Mouse (Mus musculus) heart, embryonic 10.5 days (tissue): Measurements from ENCODE around the gene Naip2. TPM values are rescaled to one million over a fixed set of nuclear protein-coding genes. Genes with fewer than 3 reads are reported as not detected.
A peak's percentile ranks its signal among the peaks of the same experiment; 100 is the strongest.
"Not testable (repeated sequence)": the region's sequence is repeated elsewhere in the genome, so short reads cannot be mapped to it uniquely, and the experiment has no call there.

ENCODE experiments used
- DNase-seq: peaks from one replicate; pipeline ENCODE4 v3.0.0-alpha.2; 2017; ENCODE audit warnings: low spot score
- H3K27ac ChIP-seq: fragments of 300-500 bp; sonication (generic); 2 replicates; pipeline ENCODE4 v1.5.1; 2016; ENCODE audit warnings: mild to moderate bottlenecking
- H3K27me3 ChIP-seq: fragments of 300-500 bp; sonication (generic); 2 replicates; pipeline ENCODE4 v1.6.1; 2016; ENCODE audit warnings: mild to moderate bottlenecking; ENCODE audit not compliant: poor library complexity, insufficient read depth, severe bottlenecking
- H3K36me3 ChIP-seq: fragments of 300-500 bp; sonication (generic); 2 replicates; pipeline ENCODE4 v1.6.1; 2016; ENCODE audit warnings: mild to moderate bottlenecking, moderate library complexity
- H3K4me1 ChIP-seq: fragments of 300-500 bp; sonication (generic); 2 replicates; pipeline ENCODE4 v1.6.1; 2016; ENCODE audit warnings: mild to moderate bottlenecking
- H3K4me3 ChIP-seq: fragments of 300-500 bp; sonication (generic); 2 replicates; pipeline ENCODE4 v1.5.1; 2016; ENCODE audit warnings: mild to moderate bottlenecking, moderate library complexity
- H3K9me3 ChIP-seq: fragments of 300-500 bp; sonication (generic); 2 replicates; pipeline ENCODE4 v1.6.1; 2016; ENCODE audit warnings: mild to moderate bottlenecking, moderate library complexity
- WGBS: fragments of 180-500 bp; shearing (Covaris S2); methylation state at CpG from one replicate; pipeline ENCODE4 v1.1.7; 2016; 5-methylcytosine and 5-hydroxymethylcytosine counted together
- polyA plus RNA-seq: library from polyadenylated mRNA; unstranded; fragments of >200 nt; fragmentation: Nextera tagmentation; extraction: Ambion mirVana; gene quantifications from 2 replicates; pipeline ENCODE4 v1.2.1, GENCODE M21; 2016

Gene Naip2
- 0.15 and 0.22 TPM in 2 replicates for polyA plus RNA-seq

DNA sequence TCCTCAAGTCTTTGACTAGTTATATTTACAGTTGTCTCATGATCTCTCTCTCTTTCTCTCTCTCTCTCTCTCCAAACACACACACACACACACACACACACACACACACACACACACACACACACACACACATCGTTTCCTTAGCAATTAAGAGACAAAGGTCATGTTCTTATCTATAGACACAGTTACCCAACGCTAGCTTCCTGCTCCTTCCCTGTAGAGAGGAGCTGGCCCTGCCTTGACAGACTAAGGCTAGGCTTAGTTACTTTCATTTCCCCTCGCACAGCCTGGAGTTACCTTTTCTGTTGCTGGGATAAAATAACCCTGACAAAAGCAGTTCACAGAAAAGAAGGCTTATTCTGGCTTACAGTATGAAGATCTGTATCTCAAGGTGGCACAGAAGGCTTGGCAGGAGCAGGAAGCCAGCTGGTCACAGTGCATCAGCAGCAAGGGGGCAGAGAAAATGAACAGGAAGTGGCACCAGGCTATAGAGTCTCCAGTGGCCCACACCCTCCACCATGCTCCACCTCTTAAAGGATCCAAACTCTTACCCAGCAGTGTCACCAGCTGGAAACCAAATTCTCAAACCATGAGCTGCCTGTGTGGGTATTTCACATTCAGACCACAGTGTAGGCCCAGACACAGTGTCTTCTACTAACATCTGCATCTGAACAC, at the start of gene Naip2:
Gene Naip2 (minus strand): TSS at position 434 of the 675 bp plus-strand sequence.
- H3K9me3 ChIP-seq, H3K4me1 ChIP-seq, H3K27me3 ChIP-seq, H3K27ac ChIP-seq, H3K4me3 ChIP-seq, DNase-seq, H3K36me3 ChIP-seq: not testable (repeated sequence)
- 46% methylated on average over 3 of the region's 3 CpGs for WGBS

- H3K27ac ChIP-seq, H3K27me3 ChIP-seq, DNase-seq, H3K4me3 ChIP-seq, H3K4me1 ChIP-seq, H3K9me3 ChIP-seq, H3K36me3 ChIP-seq: not testable (repeated sequence)
- 69% methylated on average over 5 of the region's 5 CpGs for WGBS
Observed at GRCm38 (mm10) chr13:100246896-100247519, 45.1 kb upstream of the Naip2 start.

DNA sequence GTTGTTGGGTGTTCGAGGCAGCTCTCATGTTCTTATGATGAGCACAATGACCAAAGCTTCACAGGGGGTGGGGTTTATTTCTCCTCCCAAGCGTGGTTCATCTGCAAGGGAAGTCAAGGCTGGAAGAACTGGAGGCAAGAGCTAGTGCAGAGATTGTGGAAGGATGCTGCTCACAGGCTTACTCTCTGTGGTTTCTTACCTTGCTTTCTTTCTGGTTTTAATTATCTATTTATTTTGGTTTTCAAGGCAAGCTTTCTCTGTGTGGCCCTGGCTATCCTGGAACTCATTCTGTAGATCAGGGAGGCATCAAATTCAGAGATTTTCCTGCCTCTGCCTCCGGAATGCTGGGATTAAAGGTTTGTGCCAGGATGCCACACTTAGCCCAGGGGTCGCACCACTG, 44.3 kb upstream of the Naip2 start, which contains the start of gene Naip5:
Gene Naip5 (minus strand): TSS at position 101 of the 400 bp plus-strand sequence.
- WGBS: 69% methylated on average over 4 of the region's 4 CpGs
- not testable (repeated sequence) for DNase-seq, H3K27me3 ChIP-seq

GRCm38 (mm10) chr13:100243702-100244101, 41.8 kb upstream of the Naip2 start:
- no peaks in the 10 kb centered on the region for H3K27me3 ChIP-seq
- H3K36me3 ChIP-seq: no peaks in the 10 kb centered on the region
- no peak overlapping the region for H3K27ac ChIP-seq
- no peak for DNase-seq
- H3K4me3 ChIP-seq: no peak overlapping the region
- H3K4me1 ChIP-seq: no peaks in the 10 kb centered on the region
- H3K9me3 ChIP-seq: no peaks in the 10 kb centered on the region

More for the DNA sequence above, 44.3 kb upstream of the Naip2 start, which contains the start of gene Naip5:
- not testable (repeated sequence) for H3K36me3 ChIP-seq, H3K4me1 ChIP-seq, H3K9me3 ChIP-seq, H3K4me3 ChIP-seq, H3K27ac ChIP-seq

DNA sequence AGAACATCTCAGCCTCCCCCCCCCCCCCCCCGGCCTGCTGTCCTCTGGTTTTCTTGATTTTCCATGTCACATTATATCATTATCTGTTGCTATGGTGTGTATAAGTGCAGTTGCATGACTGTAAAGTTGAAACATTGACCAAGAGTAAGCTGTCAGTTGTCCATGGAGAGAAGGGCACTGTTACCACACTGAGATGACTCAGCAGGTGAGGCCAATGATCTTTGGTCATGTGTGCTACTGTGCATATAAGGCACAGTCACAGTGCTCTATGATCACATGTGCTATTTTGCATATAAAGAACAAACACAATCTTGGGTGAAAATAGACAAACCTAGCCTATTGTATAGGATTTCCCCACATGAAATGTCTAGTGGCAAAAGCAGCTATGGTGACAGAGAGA, 11.8 kb upstream of the Naip2 start:
- H3K4me1 ChIP-seq, H3K9me3 ChIP-seq, H3K27me3 ChIP-seq, H3K27ac ChIP-seq, H3K36me3 ChIP-seq, H3K4me3 ChIP-seq, DNase-seq: not testable (repeated sequence)
- 50% methylated on average over 1 of the region's 1 CpGs for WGBS

GRCm38 (mm10) chr13:100210540-100210939, 8.6 kb upstream of the Naip2 start:
- H3K27ac ChIP-seq: no peak overlapping the region
- no peaks in the 10 kb centered on the region for H3K4me1 ChIP-seq
- H3K9me3 ChIP-seq: no peaks in the 10 kb centered on the region
- H3K27me3 ChIP-seq: no peaks in the 10 kb centered on the region
- WGBS: 23% methylated on average over 8 of the region's 8 CpGs
- no peaks in the 10 kb centered on the region for H3K36me3 ChIP-seq
- no peak overlapping the region for H3K4me3 ChIP-seq
- DNase-seq: peak; percentile 78

DNA sequence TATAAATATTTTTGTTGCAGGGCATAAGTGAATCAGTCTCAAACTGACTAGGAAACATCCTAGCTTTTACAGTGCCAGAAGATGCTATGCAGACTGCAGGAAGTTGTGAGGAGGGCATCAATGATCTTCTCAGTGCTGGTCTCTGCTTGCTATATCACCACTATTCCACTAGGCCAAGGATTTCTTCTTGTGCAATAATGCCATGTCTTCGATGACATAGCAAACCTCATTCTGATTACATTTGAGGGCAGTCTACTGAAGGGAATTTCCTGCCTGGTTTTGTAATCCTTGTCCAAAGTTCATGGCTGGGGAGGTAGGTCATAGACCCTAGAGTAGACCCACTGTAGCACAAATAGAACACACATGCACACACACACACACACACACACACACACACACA, 1.4 kb upstream of the Naip2 start:
- Histone ChIP-seq H3K36me3 (no peaks in the 10 kb centered on the region), H3K27me3 (no peaks in the 10 kb centered on the region), H3K4me3 (no peak overlapping the region), H3K4me1 (no peaks in the 10 kb centered on the region), H3K9me3 (no peaks in the 10 kb centered on the region), H3K27ac (no peak overlapping the region)
- no peak for DNase-seq
- WGBS: 72% methylated on average over 1 of the region's 1 CpGs

DNA sequence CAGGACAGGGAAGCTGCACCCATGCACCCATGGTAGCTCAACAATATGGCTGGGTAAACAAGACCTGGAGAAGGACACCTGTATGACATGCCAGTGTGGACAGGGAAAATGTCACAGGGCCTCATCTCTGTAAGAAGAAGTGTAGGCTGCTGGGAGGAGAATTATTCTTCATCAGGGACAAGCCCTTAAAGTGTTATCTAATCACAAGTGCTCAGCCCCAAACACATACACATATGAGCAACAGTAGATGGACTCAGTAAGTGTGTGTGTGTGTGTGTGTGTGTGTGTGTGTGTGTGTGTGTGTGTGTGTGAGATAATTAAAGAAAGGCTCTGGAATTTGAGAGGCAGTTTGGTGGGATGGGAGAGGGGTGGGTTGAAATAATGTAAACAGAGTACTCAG, 1.1 kb downstream of the Naip2 start:
- Histone ChIP-seq H3K27me3 (no peaks in the 10 kb centered on the region), H3K4me3 (no peak overlapping the region), H3K36me3 (no peaks in the 10 kb centered on the region), H3K9me3 (no peaks in the 10 kb centered on the region), H3K27ac (no peak overlapping the region), H3K4me1 (no peaks in the 10 kb centered on the region)
- DNase-seq: no peak

- H3K4me3 ChIP-seq: no peak overlapping the region
- H3K27me3 ChIP-seq: no peaks in the 10 kb centered on the region
- no peak for DNase-seq
- no peaks in the 10 kb centered on the region for H3K36me3 ChIP-seq
- H3K27ac ChIP-seq: no peak overlapping the region
- whole genome bisulfite sequencing: 71% methylated on average over 3 of the region's 3 CpGs
- no peaks in the 10 kb centered on the region for H3K4me1 ChIP-seq
- no peaks in the 10 kb centered on the region for H3K9me3 ChIP-seq
Observed at GRCm38 (mm10) chr13:100195421-100195820, 6.5 kb downstream of the Naip2 start.

- H3K36me3 ChIP-seq, H3K4me3 ChIP-seq, H3K4me1 ChIP-seq, H3K9me3 ChIP-seq, H3K27me3 ChIP-seq, DNase-seq, H3K27ac ChIP-seq: not testable (repeated sequence)
Observed at GRCm38 (mm10) chr13:100183111-100183510, 18.8 kb downstream of the Naip2 start.

- not testable (repeated sequence) for H3K27me3 ChIP-seq, DNase-seq
- 82% methylated on average over 4 of the region's 5 CpGs for WGBS
Observed at GRCm38 (mm10) chr13:100174360-100174759, 27.5 kb downstream of the Naip2 start.

DNA sequence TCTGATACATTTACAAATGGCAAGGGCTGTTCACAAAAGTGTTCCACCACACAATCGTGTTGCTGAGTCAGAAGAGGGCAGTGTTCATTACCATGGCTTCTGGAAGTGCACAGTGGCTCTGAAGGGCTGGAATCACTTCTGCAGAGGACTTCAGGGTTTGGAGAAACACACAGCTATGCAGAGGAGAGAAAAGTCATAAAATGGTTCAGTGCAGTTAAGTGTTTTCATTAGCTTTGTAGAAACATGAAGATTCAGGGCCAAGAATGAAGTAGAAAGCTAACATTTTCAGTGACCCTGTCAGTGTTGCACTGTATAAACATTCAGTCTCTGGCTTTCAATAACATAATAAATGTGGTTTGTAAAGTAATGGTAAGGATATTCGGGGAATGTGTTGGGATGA, 35.5 kb downstream of the Naip2 start:
- H3K27ac ChIP-seq, H3K36me3 ChIP-seq, H3K27me3 ChIP-seq, H3K9me3 ChIP-seq, H3K4me1 ChIP-seq, H3K4me3 ChIP-seq, DNase-seq: not testable (repeated sequence)
- 72% methylated on average over 2 of the region's 2 CpGs for WGBS

More at GRCm38 (mm10) chr13:100174360-100174759, 27.5 kb downstream of the Naip2 start:
- not testable (repeated sequence) for H3K4me1 ChIP-seq, H3K4me3 ChIP-seq, H3K27ac ChIP-seq, H3K9me3 ChIP-seq, H3K36me3 ChIP-seq

- H3K36me3 ChIP-seq, DNase-seq, H3K27ac ChIP-seq, H3K9me3 ChIP-seq, H3K27me3 ChIP-seq, H3K4me3 ChIP-seq, H3K4me1 ChIP-seq: not testable (repeated sequence)
Observed at GRCm38 (mm10) chr13:100162467-100162866, 39.4 kb downstream of the Naip2 start.
